Mouse (Mus musculus) spleen, adult 2 months (tissue): ENCODE data around the gene Spen.

Source experiments
- CTCF ChIP-seq: fragments of 200-500 bp; IDR thresholded peaks from 2 replicates; pipeline ENCODE4 v1.5.1; 2011; ENCODE audit warnings: mild to moderate bottlenecking, inconsistent platforms; ENCODE audit not compliant: insufficient read depth, insufficient read length, insufficient replicate concordance; ENCODE audit errors: extremely low read depth
- POLR2A ChIP-seq: fragments of 200-500 bp; IDR thresholded peaks from 2 replicates; pipeline ENCODE4 v1.6.1; 2011; ENCODE audit warnings: low read depth, low read length, inconsistent platforms

- TF ChIP-seq CTCF (no peak), POLR2A (peak; percentile 84)
Observed at GRCm38 (mm10) chr4:141546334-141547200, 8.2 kb upstream of the Spen start.
